ENCODE assay signal across 11 mouse cellular contexts in the genomic region with DNA sequence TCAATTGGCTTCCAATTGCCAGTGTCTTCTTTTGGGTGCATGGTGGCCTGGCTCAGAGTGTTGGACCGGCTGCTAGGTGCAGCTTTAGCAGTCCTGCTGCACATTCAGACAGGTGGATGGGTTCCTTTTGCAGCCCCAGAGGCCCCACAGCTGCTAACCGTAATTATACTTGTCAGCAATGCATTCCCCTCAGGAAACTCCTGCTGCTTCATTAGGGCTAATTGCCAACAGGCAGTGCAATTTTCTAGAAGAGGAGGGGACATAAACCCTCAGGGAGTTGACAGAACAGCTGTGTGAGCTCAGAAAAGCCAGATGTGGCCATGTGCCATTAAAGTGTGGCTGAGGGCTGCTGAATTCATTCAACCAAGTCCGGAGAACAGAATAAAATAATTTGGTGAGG.
A peak's percentile ranks its signal among the peaks of the same experiment; 100 is the strongest.
DNase-seq lines count a peak whose midpoint lies in the region; ATAC-seq and TF ChIP-seq lines count a peak whose summit lies in the region.
"Had no signal": no experiment of that assay in that cellular context is flagged by ENCODE, and none has a peak within 500 bp of the region (broad histone marks: within the 10 kb centered on the region; RNA-seq: fewer than 3 reads in every experiment).

No protein-coding gene starts in this region.

- no peak for TF ChIP-seq POLR2A in limb, embryonic 14.5 days (IDR thresholded peaks at IDR 0.05; ENCODE audit: borderline replicate concordance, extremely low read depth, insufficient read depth, insufficient read length)

- H3K4me1 ChIP-seq in heart, embryonic 12.5 days (replicated peaks) = no peaks in the 10 kb centered on the region
- no peaks in the 10 kb centered on the region for H3K4me1 ChIP-seq in limb, embryonic 14.5 days (ENCODE audit: control insufficient read depth, insufficient read depth, low read length)
- H3K4me1 ChIP-seq: limb, embryonic 15.5 days had no signal

- no peaks in the 10 kb centered on the region for H3K36me3 ChIP-seq in heart, embryonic 12.5 days
- no peaks in the 10 kb centered on the region for H3K36me3 ChIP-seq in limb, embryonic 14.5 days (ENCODE audit: control insufficient read depth, insufficient read depth, low read length)
- H3K36me3 ChIP-seq: limb, embryonic 15.5 days had no signal

- no peak overlapping the region for H3K9ac ChIP-seq in heart, embryonic 12.5 days
- no peak overlapping the region for H3K9ac ChIP-seq in limb, embryonic 14.5 days (ENCODE audit: low read depth, low read length, severe bottlenecking)
- H3K9ac ChIP-seq: limb, embryonic 15.5 days had no signal

- no peak overlapping the region for H3K4me2 ChIP-seq in heart, embryonic 12.5 days
- no peak overlapping the region for H3K4me2 ChIP-seq in limb, embryonic 14.5 days (replicated peaks; ENCODE audit: low read depth, low read length, severe bottlenecking)
- H3K4me2 ChIP-seq: limb, embryonic 15.5 days had no signal

- ATAC-seq in heart, embryonic 12.5 days (ENCODE audit: insufficient number of reproducible peaks, low FRiP score) = no peak
- peak; percentile 63 for ATAC-seq in limb, embryonic 14.5 days (ENCODE audit: low FRiP score, low read depth)

- intact Hi-C loops in heart, postnatal 36 days (cut with DNase I) = no loop called here

- peak; percentile 39 for DNase-seq in heart, adult 8-10 months (ENCODE audit: low spot score)
- DNase-seq in embryo, embryonic 11.5 days (ENCODE audit: low read depth, low spot score) = peak; percentile 19
- peak; percentile 16 to 46 for DNase-seq in heart, postnatal 36 days
- DNase-seq in limb, embryonic 14.5 days (ENCODE audit: low spot score) = peak; percentile 55
- no peak for DNase-seq in thymus, postnatal 14 days
- DNase-seq in cerebellum, postnatal 4 days (ENCODE audit: low spot score in 2 of 2) = no peak
- no peak for DNase-seq in spleen, postnatal 10 days (ENCODE audit: low spot score in 2 of 2)
- DNase-seq: adrenal gland, postnatal 14 days; right cerebral cortex, postnatal 4 days had no signal

- H3K4me3 ChIP-seq in heart, embryonic 12.5 days = no peak overlapping the region
- no peak overlapping the region for H3K4me3 ChIP-seq in limb, embryonic 14.5 days (replicated peaks; ENCODE audit: low read length)
- H3K4me3 ChIP-seq: limb, embryonic 15.5 days had no signal

- no peaks in the 10 kb centered on the region for H3K27me3 ChIP-seq in heart, embryonic 12.5 days (replicated peaks)
- H3K27me3 ChIP-seq in limb, embryonic 14.5 days (ENCODE audit: control insufficient read depth, insufficient read depth, low read length) = no peaks in the 10 kb centered on the region
- H3K27me3 ChIP-seq: limb, embryonic 15.5 days had no signal

- 50% methylated on average over 3 of the region's 3 CpGs for WGBS in heart, embryonic 12.5 days
- WGBS in limb, embryonic 14.5 days = 24% methylated on average over 3 of the region's 3 CpGs

- no peaks in the 10 kb centered on the region for H3K9me3 ChIP-seq in heart, embryonic 12.5 days (replicated peaks)
- H3K9me3 ChIP-seq in limb, embryonic 14.5 days (ENCODE audit: control insufficient read depth, low read length) = no peaks in the 10 kb centered on the region
- H3K9me3 ChIP-seq: limb, embryonic 15.5 days had no signal

- no peak overlapping the region for H3K27ac ChIP-seq in heart, embryonic 12.5 days (ENCODE audit: poor library complexity, severe bottlenecking)
- H3K27ac ChIP-seq in limb, embryonic 14.5 days (replicated peaks; ENCODE audit: low read depth, low read length) = no peak overlapping the region
- H3K27ac ChIP-seq: limb, embryonic 15.5 days had no signal

Comparison
In these comparisons a context has a peak if more than half of its experiments do, and no peak if none do; other contexts are left out.
1. DNase-seq: peak in heart, adult 8-10 months (single experiment), embryo, embryonic 11.5 days (single experiment), heart, postnatal 36 days (2 of 2) and limb, embryonic 14.5 days (single experiment); none in thymus, postnatal 14 days (single experiment), cerebellum, postnatal 4 days (0 of 2) and spleen, postnatal 10 days (0 of 2).